Mouse (Mus musculus): Measurements from ENCODE around the gene Telo2. TPM values are rescaled to one million over a fixed set of nuclear protein-coding genes. Genes with fewer than 3 reads are reported as not detected.

Telo2 gene
- total and polyA plus RNA-seq, 3 experiments, result 25.5 to 34.9 (median 28.4) TPM

DNA sequence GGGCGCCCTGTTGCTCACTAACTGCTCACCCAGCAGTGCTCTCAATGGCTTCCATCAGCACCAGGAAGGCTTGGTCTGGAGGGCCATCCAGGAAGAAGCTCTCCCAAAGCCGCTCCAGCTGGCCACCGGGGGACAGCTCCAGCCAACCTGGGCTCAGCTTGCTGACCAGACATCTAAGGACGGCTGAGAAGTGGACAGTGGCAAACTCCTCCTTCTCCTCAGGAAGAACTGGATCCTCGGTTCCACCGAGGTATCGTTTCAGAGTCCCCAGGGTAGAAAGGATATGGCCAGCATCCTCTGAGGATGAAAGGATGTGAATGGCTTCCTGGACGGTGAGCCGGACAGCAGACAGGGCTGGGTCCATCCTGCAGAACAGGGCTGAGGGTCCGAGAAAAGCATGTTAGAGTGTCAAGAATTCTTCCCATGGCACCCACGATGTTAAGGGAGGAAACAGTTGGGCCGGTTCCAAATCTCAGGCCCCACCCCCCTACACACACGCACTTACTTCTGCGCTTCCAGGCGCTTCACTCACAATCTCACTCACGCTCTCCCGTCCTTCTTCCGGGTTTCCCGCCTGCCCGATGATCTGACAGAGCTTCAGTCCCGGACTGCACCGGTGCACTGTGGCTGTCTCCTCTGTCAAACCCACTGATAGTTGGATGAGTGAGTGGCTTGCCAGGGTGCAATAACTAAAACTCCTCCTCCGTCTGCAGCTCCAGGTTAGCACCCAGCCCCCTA lies 690 bp downstream of the Telo2 start:
- Histone ChIP-seq H3K4me2 (ENCODE audit: insufficient read depth, low read depth, poor library complexity, severe bottlenecking) (peak overlapping the region; percentile 53), H3K27ac (ENCODE audit: insufficient read depth, low read depth) (peak overlapping the region; percentile 35; the same call in 1 of the 2 replicates), H3K79me2 (replicated peaks; ENCODE audit: control insufficient read depth, extremely low read depth, insufficient read depth, poor library complexity, severe bottlenecking) (no peaks in the 10 kb centered on the region), H3K36me3 (replicated peaks in 1 of 2; ENCODE audit: control insufficient read depth in 1 of 2, insufficient read depth in 1 of 2, low read length in 1 of 2) (peaks cover 11 to 42% of the 10 kb centered on the region in 2 experiments), H3K9ac (ENCODE audit: insufficient read depth, low read depth) (peak overlapping the region; percentile 67), H3K4me3 (replicated peaks in 1 of 3; ENCODE audit: low read depth in 2 of 3, low read length in 2 of 3, poor library complexity in 1 of 3) (peak overlapping the region; percentile 72 to 79 (median 73)), H3K27me3 (replicated peaks) (peaks cover 26% of the 10 kb centered on the region), H3K4me1 (ENCODE audit: control insufficient read depth in 1 of 2, insufficient read depth in 2 of 2) (peaks cover 2 to 30% of the 10 kb centered on the region in 2 experiments; a peak in 3 of 4 replicates), H3K9me3 (replicated peaks; ENCODE audit: low read length) (no peaks in the 10 kb centered on the region)
- TF ChIP-seq RCOR1 (conservative IDR thresholded peaks at IDR 0.05; ENCODE audit: low read depth, low read length) (no peak), MXI1 (IDR thresholded peaks at IDR 0.05; ENCODE audit: low read depth, low read length) (no peak), SIN3A (IDR thresholded peaks at IDR 0.05; ENCODE audit: low read length) (peak; percentile 65), E2F4 (IDR thresholded peaks at IDR 0.05; ENCODE audit: insufficient replicate concordance, low read depth, low read length) (no peak)
- peak; percentile 63 for DNase-seq (ENCODE audit: extremely low read depth)
- dilution Hi-C loops (cut with MboI; ENCODE audit: extremely low pct_ligation_motif_present, extremely low pct_unique_long_range_greater_than_20kb, low sequenced_read_pairs), result no loop called here
- in situ Hi-C loops (cut with MboI; ENCODE audit: low pct_ligation_motif_present, low pct_unique_long_range_greater_than_20kb, low sequenced_read_pairs), result loop anchor here (5.0 kb wide), 1 partner anchor 162 kb away; no protein-coding TSS in a partner anchor

DNA sequence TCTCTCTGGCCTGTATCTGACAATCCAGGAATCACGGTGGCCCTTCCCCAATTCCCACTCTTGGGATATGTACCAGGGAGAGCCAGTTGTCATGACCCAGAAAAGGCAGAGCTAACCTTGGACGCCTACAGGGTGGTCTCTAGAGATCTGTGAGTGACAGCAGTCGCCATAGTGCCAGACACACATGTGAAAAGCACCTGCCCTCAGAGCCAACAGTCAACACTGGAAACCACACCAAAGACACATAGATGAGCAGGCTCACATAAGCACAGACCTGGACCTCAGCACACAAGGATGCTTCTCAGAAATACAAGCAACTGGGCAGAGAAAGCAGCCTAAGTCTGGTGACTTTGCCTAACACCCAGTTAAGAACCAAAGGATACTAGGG lies 3.4 kb downstream of the Telo2 start:
- dilution Hi-C loops (cut with MboI; ENCODE audit: extremely low pct_ligation_motif_present, extremely low pct_unique_long_range_greater_than_20kb, low sequenced_read_pairs), result no loop called here
- no peaks in the 10 kb centered on the region for H3K9me3 ChIP-seq (replicated peaks; ENCODE audit: low read length)

DNA sequence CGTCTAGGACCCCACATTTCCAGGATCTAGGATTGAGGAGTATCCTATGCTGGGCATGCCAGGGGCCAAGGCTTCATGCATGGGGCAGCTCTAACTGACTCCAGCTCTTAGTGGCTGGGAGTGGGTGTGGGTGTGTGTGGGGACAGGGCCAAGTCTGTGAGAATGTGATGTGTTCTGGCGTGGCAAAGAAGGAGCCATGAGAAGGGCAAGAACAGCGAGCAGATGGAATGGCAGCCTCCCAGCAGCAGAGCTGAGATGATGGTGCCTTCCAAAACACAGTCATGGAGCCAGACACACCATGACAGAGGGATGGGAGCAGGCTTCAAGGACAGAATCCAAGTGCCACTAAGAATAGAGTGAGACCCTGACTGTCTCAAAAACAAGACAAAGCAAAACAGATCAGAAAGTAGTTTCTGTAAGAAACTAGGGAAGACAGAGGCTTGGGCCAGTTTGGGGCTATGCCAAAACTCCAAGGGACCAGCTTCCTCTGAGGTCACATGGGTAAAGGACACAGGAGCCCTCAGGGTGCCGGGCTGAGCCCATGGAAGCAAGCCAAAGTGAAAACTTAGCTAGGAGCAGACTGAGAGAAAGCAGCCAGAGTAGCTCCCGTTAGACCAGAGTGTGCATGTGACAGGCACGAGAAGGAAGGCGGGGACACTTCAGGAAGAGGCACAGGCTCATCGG lies 3.9 kb downstream of the Telo2 start:
- in situ Hi-C loops (cut with MboI; ENCODE audit: low pct_ligation_motif_present, low pct_unique_long_range_greater_than_20kb, low sequenced_read_pairs), result loop anchor here (5.0 kb wide), 1 partner anchor 165 kb away; no protein-coding TSS in a partner anchor
- Histone ChIP-seq H3K4me2 (ENCODE audit: insufficient read depth, low read depth, poor library complexity, severe bottlenecking) (no peak overlapping the region), H3K4me3 (replicated peaks in 1 of 3; ENCODE audit: low read depth in 2 of 3, low read length in 2 of 3, poor library complexity in 1 of 3) (no peak overlapping the region), H3K27me3 (replicated peaks) (no peaks in the 10 kb centered on the region), H3K9me3 (replicated peaks; ENCODE audit: low read length) (no peaks in the 10 kb centered on the region), H3K9ac (ENCODE audit: insufficient read depth, low read depth) (no peak overlapping the region), H3K36me3 (replicated peaks in 1 of 2; ENCODE audit: control insufficient read depth in 1 of 2, insufficient read depth in 1 of 2, low read length in 1 of 2) (peaks cover 38 to 74% of the 10 kb centered on the region in 2 experiments), H3K4me1 (ENCODE audit: control insufficient read depth in 1 of 2, insufficient read depth in 2 of 2) (peaks cover 2 to 30% of the 10 kb centered on the region in 2 experiments; a peak in 3 of 4 replicates), H3K79me2 (replicated peaks; ENCODE audit: control insufficient read depth, extremely low read depth, insufficient read depth, poor library complexity, severe bottlenecking) (no peaks in the 10 kb centered on the region), H3K27ac (ENCODE audit: insufficient read depth, low read depth) (no peak overlapping the region)
- dilution Hi-C loops (cut with MboI; ENCODE audit: extremely low pct_ligation_motif_present, extremely low pct_unique_long_range_greater_than_20kb, low sequenced_read_pairs), result no loop called here
- TF ChIP-seq UBTF (IDR thresholded peaks at IDR 0.05; ENCODE audit: low read depth, low read length) (no peak), CHD2 (IDR thresholded peaks at IDR 0.05; ENCODE audit: low read length) (no peak), ZKSCAN1 (IDR thresholded peaks at IDR 0.05; ENCODE audit: borderline replicate concordance, low read depth, low read length) (no peak), ZNF384 (IDR thresholded peaks at IDR 0.05; ENCODE audit: low read depth, low read length) (no peak), USF2 (conservative IDR thresholded peaks at IDR 0.05; ENCODE audit: low read depth, low read length) (no peak)
- no peak for DNase-seq (ENCODE audit: extremely low read depth)

More for the DNA sequence above, 3.4 kb downstream of the Telo2 start:
- no peak overlapping the region for H3K27ac ChIP-seq (ENCODE audit: insufficient read depth, low read depth)
- no peak overlapping the region for H3K9ac ChIP-seq (ENCODE audit: insufficient read depth, low read depth)
- peaks cover 3% of the 10 kb centered on the region for H3K27me3 ChIP-seq (replicated peaks)
- no peak overlapping the region for H3K4me2 ChIP-seq (ENCODE audit: insufficient read depth, low read depth, poor library complexity, severe bottlenecking)
- DNase-seq (ENCODE audit: extremely low read depth), result no peak
- H3K4me1 ChIP-seq (ENCODE audit: control insufficient read depth in 1 of 2, insufficient read depth in 2 of 2), result peaks cover 2 to 30% of the 10 kb centered on the region in 2 experiments; a peak in 3 of 4 replicates
- TF ChIP-seq SIN3A (IDR thresholded peaks at IDR 0.05; ENCODE audit: low read length), result no peak
- in situ Hi-C loops (cut with MboI; ENCODE audit: low pct_ligation_motif_present, low pct_unique_long_range_greater_than_20kb, low sequenced_read_pairs), result loop anchor here (5.0 kb wide), 1 partner anchor 165 kb away; no protein-coding TSS in a partner anchor
- H3K79me2 ChIP-seq (replicated peaks; ENCODE audit: control insufficient read depth, extremely low read depth, insufficient read depth, poor library complexity, severe bottlenecking), result no peaks in the 10 kb centered on the region
- no peak overlapping the region for H3K4me3 ChIP-seq (replicated peaks in 1 of 3; ENCODE audit: low read depth in 2 of 3, low read length in 2 of 3, poor library complexity in 1 of 3)
- H3K36me3 ChIP-seq (replicated peaks in 1 of 2; ENCODE audit: control insufficient read depth in 1 of 2, insufficient read depth in 1 of 2, low read length in 1 of 2), result peaks cover 33 to 68% of the 10 kb centered on the region in 2 experiments

Data from CH12.LX (cell line).